Mouse (Mus musculus): ENCODE data around the gene Chrnd. TPM values are rescaled to one million over a fixed set of nuclear protein-coding genes. Genes with fewer than 3 reads are reported as not detected.

Chrnd gene
- polyA plus RNA-seq, 1 experiment from 2014 or later = 0.17 TPM

- Histone ChIP-seq H3K27me3 (ENCODE audit: insufficient read depth, low read length) (peaks cover 6% of the 10 kb centered on the region; the same call in 1 of the 2 replicates), H3K9me3 (replicated peaks; ENCODE audit: low read length) (no peaks in the 10 kb centered on the region), H3K4me1 (replicated peaks; ENCODE audit: insufficient read depth, low read length) (no peaks in the 10 kb centered on the region), H3K4me2 (ENCODE audit: low read length) (no peak within 1 kb of the TSS), H3K36me3 (ENCODE audit: insufficient read depth, low read length) (no peaks in the 10 kb centered on the region), H3K27ac (no peak within 1 kb of the TSS), H3K9ac (ENCODE audit: low read depth, low read length) (no peak within 1 kb of the TSS), H3K4me3 (replicated peaks; ENCODE audit: low read depth, low read length) (no peak within 1 kb of the TSS)
- 88% methylated on average over 7 of the region's 7 CpGs for WGBS
- ATAC-seq (replicated peaks; ENCODE audit: low FRiP score, low read depth) (no peak), DNase-seq (ENCODE audit: low spot score) (no peak)
- TF ChIP-seq CTCF (IDR thresholded peaks at IDR 0.05; ENCODE audit: low read depth) = no peak
These were observed 14.1 kb downstream of the Chrnd start, which contains the start of gene Chrng for GRCm38 (mm10) chr1:87204465-87204864. TSS of gene Chrng (plus strand) at chr1:87204657.

DNA sequence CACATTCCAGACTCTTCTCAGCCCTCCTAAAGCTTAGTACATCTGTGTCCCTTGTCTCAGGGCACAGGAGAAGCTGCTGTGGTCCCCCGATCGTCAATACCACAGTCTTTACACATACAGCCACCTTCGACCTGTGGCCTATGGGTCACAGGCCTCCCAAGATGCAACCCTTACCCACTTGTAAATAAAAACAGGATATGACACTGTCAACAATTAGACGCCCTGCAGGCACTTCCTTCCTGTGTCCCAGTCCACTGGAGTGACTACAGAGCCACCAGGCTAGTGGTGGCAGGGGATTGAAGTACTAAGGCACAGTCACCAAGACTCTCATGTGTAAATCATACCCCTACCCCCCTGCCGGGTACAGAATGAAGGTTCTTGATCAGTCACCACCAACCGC is 14.6 kb downstream of the Chrnd start:
- ATAC-seq (replicated peaks; ENCODE audit: low FRiP score, low read depth) (no peak), DNase-seq (ENCODE audit: low spot score) (no peak)
- WGBS = 57% methylated on average over 6 of the region's 6 CpGs
- no peaks in the 10 kb centered on the region for H3K4me1 ChIP-seq (replicated peaks; ENCODE audit: insufficient read depth, low read length)
- no peak for TF ChIP-seq CTCF (IDR thresholded peaks at IDR 0.05; ENCODE audit: low read depth)
- H3K4me3 ChIP-seq (replicated peaks; ENCODE audit: low read depth, low read length) = no peak overlapping the region
- no peaks in the 10 kb centered on the region for H3K9me3 ChIP-seq (replicated peaks; ENCODE audit: low read length)
- no peak overlapping the region for H3K4me2 ChIP-seq (ENCODE audit: low read length)
- H3K36me3 ChIP-seq (ENCODE audit: insufficient read depth, low read length) = no peaks in the 10 kb centered on the region
- H3K9ac ChIP-seq (ENCODE audit: low read depth, low read length) = no peak overlapping the region
- H3K27ac ChIP-seq = no peak overlapping the region
- peaks cover 6% of the 10 kb centered on the region; the same call in 1 of the 2 replicates for H3K27me3 ChIP-seq (ENCODE audit: insufficient read depth, low read length)

GRCm38 (mm10) chr1:87205502-87205901 is 15.1 kb downstream of the Chrnd start:
- WGBS = 25% methylated on average over 3 of the region's 3 CpGs
- TF ChIP-seq CTCF (IDR thresholded peaks at IDR 0.05; ENCODE audit: low read depth) = no peak
- Histone ChIP-seq H3K27ac (no peak overlapping the region), H3K9me3 (replicated peaks; ENCODE audit: low read length) (no peaks in the 10 kb centered on the region), H3K4me3 (replicated peaks; ENCODE audit: low read depth, low read length) (no peak overlapping the region), H3K27me3 (ENCODE audit: insufficient read depth, low read length) (peaks cover 6% of the 10 kb centered on the region; the same call in 1 of the 2 replicates), H3K4me2 (ENCODE audit: low read length) (no peak overlapping the region), H3K9ac (ENCODE audit: low read depth, low read length) (no peak overlapping the region), H3K4me1 (replicated peaks; ENCODE audit: insufficient read depth, low read length) (no peaks in the 10 kb centered on the region), H3K36me3 (ENCODE audit: insufficient read depth, low read length) (no peaks in the 10 kb centered on the region)
- DNase-seq (ENCODE audit: low spot score) = no peak
- ATAC-seq (replicated peaks; ENCODE audit: low FRiP score, low read depth) = peak; percentile 26; the same call in 1 of the 2 replicates

GRCm38 (mm10) chr1:87206339-87206738 is 15.9 kb downstream of the Chrnd start:
- DNase-seq (ENCODE audit: low spot score) (peak; percentile 58), ATAC-seq (replicated peaks; ENCODE audit: low FRiP score, low read depth) (no peak)
- no peaks in the 10 kb centered on the region for H3K9me3 ChIP-seq (replicated peaks; ENCODE audit: low read length)
- H3K4me1 ChIP-seq (replicated peaks; ENCODE audit: insufficient read depth, low read length) = no peaks in the 10 kb centered on the region
- H3K36me3 ChIP-seq (ENCODE audit: insufficient read depth, low read length) = no peaks in the 10 kb centered on the region
- no peak overlapping the region for H3K4me3 ChIP-seq (replicated peaks; ENCODE audit: low read depth, low read length)
- TF ChIP-seq CTCF (IDR thresholded peaks at IDR 0.05; ENCODE audit: low read depth) = peak; percentile 55
- H3K27ac ChIP-seq = no peak overlapping the region
- H3K9ac ChIP-seq (ENCODE audit: low read depth, low read length) = no peak overlapping the region
- H3K4me2 ChIP-seq (ENCODE audit: low read length) = no peak overlapping the region
- H3K27me3 ChIP-seq (ENCODE audit: insufficient read depth, low read length) = peaks cover 6% of the 10 kb centered on the region; the same call in 1 of the 2 replicates
- 23% methylated on average over 17 of the region's 17 CpGs for WGBS

DNA sequence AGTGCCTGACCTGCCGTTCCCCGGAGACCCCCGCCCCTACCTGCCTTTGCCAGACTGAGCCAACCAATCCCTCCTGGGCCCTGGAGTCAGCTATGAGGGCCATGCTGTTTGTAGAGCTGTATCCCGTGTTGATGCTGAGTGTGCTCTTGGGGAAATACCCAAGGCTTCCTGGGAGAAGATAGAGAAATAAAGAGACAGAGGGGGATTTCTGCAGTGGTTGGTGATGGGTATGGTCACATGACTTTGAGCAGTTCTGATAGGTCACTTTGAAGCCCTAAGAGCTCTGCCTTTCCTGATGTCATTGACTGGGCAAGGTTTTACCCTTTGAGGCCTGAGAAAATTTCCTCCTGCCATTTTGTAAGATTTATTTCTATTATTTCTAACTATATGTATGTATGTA is 21.0 kb downstream of the Chrnd start:
- Histone ChIP-seq H3K4me3 (replicated peaks; ENCODE audit: low read depth, low read length) (no peak overlapping the region), H3K27me3 (ENCODE audit: insufficient read depth, low read length) (peaks cover 6% of the 10 kb centered on the region; the same call in 1 of the 2 replicates), H3K27ac (no peak overlapping the region), H3K36me3 (ENCODE audit: insufficient read depth, low read length) (no peaks in the 10 kb centered on the region), H3K9ac (ENCODE audit: low read depth, low read length) (no peak overlapping the region), H3K9me3 (replicated peaks; ENCODE audit: low read length) (no peaks in the 10 kb centered on the region), H3K4me1 (replicated peaks; ENCODE audit: insufficient read depth, low read length) (peaks cover 6% of the 10 kb centered on the region; the same call in 1 of the 2 replicates), H3K4me2 (ENCODE audit: low read length) (no peak overlapping the region)
- WGBS = 84% methylated on average over 4 of the region's 4 CpGs
- TF ChIP-seq CTCF (IDR thresholded peaks at IDR 0.05; ENCODE audit: low read depth) = no peak
- ATAC-seq (replicated peaks; ENCODE audit: low FRiP score, low read depth) (no peak), DNase-seq (ENCODE audit: low spot score) (no peak)

- TF ChIP-seq CTCF (IDR thresholded peaks at IDR 0.05; ENCODE audit: low read depth) = no peak
- WGBS = under 1% methylated on average over 91 of the region's 99 CpGs
- Histone ChIP-seq H3K4me2 (ENCODE audit: low read length) (peak within 1 kb of the TSS; percentile 80), H3K9ac (ENCODE audit: low read depth, low read length) (peak within 1 kb of the TSS; percentile 98), H3K9me3 (replicated peaks; ENCODE audit: low read length) (no peaks in the 10 kb centered on the region), H3K36me3 (ENCODE audit: insufficient read depth, low read length) (peaks cover 7% of the 10 kb centered on the region; the same call in 1 of the 2 replicates), H3K4me3 (replicated peaks; ENCODE audit: low read depth, low read length) (peak within 1 kb of the TSS; percentile 81), H3K4me1 (replicated peaks; ENCODE audit: insufficient read depth, low read length) (peaks cover 6% of the 10 kb centered on the region; the same call in 1 of the 2 replicates), H3K27ac (peak within 1 kb of the TSS; percentile 99), H3K27me3 (ENCODE audit: insufficient read depth, low read length) (no peaks in the 10 kb centered on the region)
- ATAC-seq (replicated peaks; ENCODE audit: low FRiP score, low read depth) (peak; percentile 96), DNase-seq (ENCODE audit: low spot score) (peak; percentile 97)
These were observed 23.6 kb downstream of the Chrnd start, which contains the start of gene Eif4e2 for GRCm38 (mm10) chr1:87213735-87214704. TSS of gene Eif4e2 (plus strand) at chr1:87213914.

Data from kidney, postnatal 0 days (tissue).